Mouse (Mus musculus): ENCODE measurements around the gene Pygb.

The Pygb gene

DNA sequence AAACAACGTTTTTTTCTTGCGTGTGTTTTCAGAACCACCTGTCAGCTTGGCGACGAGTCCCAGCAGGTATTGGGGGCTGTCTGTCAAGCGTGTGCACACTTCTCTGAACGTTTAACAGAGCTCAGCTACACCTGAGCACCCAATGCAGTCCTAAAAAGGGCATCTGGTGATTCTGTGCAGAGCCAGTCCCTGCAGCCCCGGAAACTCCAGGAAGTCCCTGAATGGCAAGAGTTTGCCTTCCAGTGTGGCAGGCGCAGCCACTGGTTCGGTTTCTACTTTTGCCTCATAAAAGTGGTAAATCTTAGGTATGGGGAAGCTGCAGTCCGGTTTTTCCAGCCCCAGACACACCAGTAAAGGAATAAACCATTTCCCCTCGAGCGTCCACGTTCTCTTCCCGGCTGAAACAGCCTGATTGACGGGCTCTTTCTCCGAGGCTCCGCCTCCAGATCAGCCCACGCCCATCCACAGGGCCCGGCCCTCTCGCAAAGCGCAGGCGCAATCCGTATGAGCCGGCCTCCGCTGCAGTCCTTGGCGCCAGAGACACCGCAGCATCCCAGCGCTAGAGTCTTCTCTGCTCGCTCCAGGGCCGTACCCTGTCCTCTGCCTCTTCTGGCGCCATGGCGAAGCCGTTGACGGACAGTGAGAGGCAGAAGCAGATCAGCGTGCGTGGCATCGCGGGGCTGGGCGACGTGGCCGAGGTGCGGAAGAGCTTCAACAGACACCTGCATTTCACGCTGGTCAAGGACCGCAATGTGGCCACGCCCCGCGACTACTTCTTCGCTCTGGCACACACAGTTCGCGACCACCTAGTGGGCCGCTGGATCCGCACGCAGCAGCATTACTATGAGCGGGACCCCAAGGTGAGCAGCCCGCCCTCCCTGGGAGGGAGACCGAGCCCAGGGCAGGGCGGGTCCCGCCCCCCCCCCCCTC lies at the start of gene Pygb:
TSS of gene Pygb (plus strand) at position 485 of the 930 bp plus-strand sequence.
- DNase-seq = peak; percentile 90

DNA sequence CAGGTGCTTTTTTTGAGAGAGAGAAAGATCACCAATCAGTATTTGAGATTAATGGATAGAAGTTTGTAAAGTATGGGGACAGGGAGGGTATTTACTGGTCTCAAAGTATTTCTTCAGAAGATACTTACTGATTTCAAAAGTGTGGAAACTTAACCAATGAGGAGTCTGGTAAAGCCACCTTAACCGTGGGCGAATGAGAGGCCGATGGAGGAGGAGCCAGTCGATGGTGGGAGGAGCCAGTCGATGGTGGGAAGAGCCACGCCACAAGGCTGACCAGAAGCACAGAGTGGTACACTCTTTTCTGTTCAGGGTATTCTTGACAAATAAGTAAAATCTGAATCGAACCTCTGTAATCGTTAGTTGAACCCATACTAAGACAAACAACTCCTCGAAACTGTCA lies 48.7 kb upstream of the Pygb start:
- no peak for DNase-seq

GRCm38 (mm10) chr2:150740145-150740841 lies 46.2 kb upstream of the Pygb start:
- no peak for DNase-seq

DNA sequence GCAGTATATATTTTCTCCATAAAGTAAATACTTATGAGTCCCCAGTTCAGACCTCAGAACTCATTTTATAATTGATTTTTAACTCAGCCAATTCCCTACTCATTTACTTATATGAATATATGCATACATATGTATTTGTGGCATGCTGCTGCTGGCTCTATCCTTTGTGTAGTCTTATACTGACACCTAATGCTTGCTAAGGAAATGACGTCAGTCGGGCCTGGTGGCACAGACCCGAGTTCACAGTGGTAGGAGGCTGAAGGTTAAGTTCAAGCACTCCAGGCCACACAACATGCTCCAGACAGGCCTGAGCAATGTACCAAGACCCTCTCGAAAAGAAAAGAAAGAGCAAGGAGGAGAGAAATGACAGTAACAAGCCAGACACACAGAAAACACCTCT lies 45.1 kb upstream of the Pygb start:
- DNase-seq = no peak

DNA sequence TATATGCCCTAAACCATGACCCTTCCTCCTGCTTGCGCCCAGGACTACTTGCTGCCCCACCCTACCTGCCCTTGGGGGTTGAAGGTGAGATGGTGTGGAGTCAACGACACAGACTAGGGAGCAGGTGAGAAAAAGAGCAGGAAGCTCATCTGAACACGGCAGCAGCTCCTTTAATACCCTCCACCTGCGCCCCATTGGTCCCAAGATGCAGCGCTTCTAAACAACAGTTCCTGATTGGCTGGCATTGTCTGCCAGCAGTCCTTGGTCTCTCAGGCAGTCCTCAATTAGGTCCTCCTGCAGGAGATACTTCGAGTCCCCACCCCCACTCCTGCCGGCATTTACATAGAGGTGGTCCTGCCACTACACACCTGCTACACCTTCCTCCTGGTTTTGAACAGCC lies 41.5 kb upstream of the Pygb start:
- no peak for DNase-seq

DNA sequence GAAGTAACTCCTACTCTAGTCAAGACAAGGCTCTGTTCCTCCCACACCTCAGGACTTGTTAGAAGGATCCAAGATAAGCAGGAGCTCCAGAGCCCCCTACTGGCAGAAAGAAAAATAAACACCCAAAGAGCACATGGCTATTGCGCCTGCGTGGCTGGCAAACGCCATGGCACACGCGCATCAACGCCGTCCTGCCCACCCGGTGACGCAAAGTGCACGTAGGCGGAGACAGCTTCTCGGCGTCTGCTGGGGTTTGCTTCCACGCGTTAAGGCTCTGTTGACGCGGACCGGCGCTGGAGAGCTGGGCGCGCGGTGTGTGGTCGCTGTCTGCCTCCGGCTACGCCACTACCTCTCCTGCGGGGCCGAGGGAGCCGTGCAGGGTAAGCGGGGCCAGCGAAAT lies 37.7 kb upstream of the Pygb start, which contains the start of gene Entpd6:
TSS of gene Entpd6 (plus strand) at position 189 of the 400 bp plus-strand sequence.
- DNase-seq = peak; percentile 91

- DNase-seq = peak; percentile 39
Observed at GRCm38 (mm10) chr2:150749283-150749682, 37.3 kb upstream of the Pygb start.

- DNase-seq = no peak
Observed at GRCm38 (mm10) chr2:150750129-150750979, 36.2 kb upstream of the Pygb start.

GRCm38 (mm10) chr2:150755016-150755415 lies 31.5 kb upstream of the Pygb start:
- DNase-seq = no peak

GRCm38 (mm10) chr2:150761476-150761875 lies 25.1 kb upstream of the Pygb start:
- DNase-seq = no peak

GRCm38 (mm10) chr2:150765619-150766018 lies 20.9 kb upstream of the Pygb start:
- no peak for DNase-seq

DNA sequence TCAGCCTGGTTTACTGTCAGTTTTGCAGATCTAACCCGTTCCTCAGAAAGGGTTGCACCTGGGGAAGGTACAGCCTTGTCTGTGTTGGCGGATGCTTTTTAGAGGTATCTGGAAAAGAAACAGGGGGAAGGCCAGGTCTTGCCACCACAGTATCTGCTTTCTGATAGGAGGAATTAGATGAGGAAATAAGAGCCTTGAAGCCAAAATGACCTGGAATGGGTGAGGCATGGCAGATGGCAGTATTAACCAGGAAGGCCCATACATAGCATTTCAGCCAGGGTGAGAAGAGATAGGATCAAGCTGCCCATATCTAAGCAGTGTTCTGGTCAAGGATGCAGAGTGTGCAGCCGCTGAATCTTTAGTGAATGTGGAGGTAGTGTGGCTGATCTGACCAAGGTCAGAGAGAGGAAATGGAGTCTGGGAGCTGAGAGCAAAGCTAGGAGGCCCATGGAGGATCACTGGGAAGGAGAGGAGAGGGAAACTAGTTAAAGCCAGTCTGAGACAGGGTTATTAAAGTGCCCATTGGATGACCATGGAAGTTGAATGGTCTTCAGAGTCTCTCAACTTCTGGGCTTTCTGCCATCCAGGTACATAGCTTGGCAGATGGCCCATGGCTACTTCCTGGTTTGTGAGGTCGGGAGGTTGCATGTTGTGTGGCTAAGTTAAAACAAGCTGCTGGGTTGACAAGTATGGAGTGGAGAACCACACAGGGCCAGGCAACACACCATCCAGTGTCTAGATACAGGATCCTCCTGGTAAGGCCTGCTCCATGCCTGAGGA lies 20.3 kb upstream of the Pygb start:
- no peak for DNase-seq

- DNase-seq = no peak
Observed at GRCm38 (mm10) chr2:150768678-150769077, 17.9 kb upstream of the Pygb start.

- peak; percentile 36 for DNase-seq
Observed at GRCm38 (mm10) chr2:150770747-150771146, 15.8 kb upstream of the Pygb start.

GRCm38 (mm10) chr2:150771169-150771568 lies 15.4 kb upstream of the Pygb start:
- no peak for DNase-seq

DNA sequence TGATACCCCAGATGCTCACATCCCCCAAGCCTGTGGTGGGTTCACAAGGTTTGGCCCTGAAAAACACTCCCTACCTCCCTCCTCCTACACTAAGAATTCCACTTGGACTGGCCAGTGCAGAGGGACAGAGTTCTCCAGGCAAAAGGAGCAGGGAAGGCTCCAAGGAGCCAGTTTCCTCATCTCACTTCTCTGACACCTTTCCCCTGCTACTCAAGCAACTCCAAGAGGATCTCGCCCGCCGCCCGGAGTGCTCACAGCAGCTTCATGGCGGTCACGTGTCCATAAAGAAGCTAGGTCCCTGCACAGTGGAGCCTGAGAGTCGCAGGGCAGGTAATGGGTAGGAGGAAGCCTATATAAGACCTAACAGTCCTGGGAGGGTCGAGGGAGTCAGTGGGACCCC lies 14.5 kb upstream of the Pygb start:
- DNase-seq = no peak

DNA sequence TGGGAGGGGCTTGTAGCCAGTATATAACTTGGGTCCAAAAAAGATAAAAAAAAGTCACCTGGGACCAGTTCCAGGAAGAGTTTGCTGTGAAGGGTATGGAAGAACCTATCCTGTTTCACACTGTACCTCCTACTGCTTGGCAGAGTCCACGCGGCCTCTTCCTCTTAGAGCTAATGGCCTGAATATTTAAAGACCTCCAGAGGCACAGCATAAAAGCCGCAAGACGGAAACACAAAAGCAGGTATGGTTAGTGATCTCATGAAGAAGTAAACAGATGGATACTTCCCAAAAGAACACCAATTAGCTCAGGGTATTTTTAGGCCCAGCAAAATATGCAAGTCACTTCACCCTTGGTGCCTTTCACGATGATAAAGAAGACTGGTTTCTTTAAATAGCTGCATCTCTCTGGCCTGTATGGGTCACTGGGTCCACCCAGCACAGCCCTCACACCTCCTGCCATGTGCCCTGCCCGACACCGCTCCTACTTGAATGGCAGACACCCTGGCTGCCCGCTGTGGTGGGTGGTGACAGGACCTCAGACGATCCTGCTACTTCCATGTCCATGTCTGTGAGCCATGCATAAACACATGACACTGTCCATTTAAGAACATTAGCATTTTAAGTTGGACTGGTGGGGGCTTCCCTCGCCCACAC lies 13.9 kb upstream of the Pygb start:
- no peak for DNase-seq

GRCm38 (mm10) chr2:150782801-150783200 lies 3.7 kb upstream of the Pygb start:
- DNase-seq = no peak

DNA sequence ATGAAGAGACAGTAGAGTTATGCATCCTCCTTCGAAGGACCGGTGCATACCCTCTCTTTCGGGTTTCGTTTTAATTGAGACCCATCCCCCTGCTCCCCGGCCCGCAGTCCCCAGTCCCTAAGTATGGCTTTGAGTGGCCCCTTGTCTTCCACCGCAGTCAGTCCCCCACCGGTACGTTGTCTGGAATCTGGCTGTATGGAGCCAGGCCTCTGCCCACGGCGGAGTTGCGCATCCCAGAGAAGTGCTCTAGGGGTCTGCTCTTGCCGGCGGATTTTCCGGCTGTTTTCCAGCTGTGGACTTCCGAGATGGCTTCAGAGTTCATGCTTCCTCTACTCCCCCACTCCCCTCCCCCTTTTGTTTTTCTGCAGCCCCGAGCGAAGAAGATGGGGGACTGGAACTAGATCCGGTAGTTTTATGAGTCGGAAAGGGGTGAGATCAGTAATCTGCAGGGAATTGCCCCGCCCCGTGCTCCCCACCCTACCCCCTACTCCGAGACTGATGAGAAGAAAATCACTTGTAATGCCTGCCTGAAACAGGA lies 768 bp downstream of the Pygb start:
- DNase-seq = no peak

DNA sequence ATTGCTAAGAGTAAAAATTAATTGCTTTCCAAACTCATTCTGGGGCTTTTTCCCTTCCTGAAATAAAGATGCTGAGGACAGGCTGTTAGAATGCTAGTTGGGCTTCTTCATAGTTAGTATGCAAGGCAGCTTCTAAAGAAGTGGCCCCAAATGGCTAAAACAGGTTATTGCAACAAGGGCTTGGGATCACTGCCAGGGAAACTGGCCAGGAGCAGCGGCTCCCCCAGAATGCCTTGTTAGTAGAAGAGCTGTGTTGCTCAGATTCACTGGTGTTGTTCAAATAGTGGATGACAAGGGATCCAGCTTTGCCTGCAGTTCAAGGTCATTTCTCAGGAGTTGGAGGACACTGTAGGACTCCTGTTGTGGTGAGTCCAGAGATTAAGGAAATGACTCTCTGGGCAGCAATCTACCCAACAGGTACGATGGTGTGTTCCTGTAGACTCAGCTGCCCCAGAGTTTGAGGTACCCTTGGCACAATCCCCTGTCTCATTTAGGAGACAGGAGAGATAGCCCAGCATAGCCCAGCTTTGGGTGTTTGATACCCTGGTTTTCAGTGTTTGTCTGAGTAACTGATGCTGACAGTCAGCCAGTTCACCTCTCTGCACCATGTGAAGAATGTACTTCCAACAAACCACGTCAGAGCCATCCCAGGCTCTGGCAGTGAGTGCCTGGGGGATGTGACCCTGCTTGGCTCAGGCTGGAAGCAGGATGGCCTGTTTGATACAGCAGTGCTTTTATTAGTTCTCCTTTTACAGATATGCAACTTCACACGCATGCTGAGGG lies 2.4 kb downstream of the Pygb start:
- DNase-seq = peak; percentile 32

DNA sequence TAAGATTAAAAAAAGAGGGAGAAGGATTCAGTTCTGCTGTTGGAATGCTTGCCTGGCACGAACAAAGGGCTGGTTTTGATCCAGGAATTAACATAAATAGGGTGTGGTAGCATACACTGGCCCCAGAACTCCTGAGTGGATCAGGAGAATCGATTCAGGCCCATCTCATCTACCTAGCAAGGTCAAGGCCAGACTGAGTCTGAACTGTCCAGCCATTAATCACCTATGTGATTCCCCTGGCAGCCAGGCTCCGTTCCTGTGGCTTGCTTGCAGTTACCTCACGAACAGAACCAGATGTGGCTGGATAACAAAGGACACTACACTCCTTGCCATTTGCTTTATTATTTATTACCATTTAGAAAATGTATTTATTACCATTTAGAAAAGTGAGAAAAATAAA lies 6.8 kb downstream of the Pygb start:
- DNase-seq = no peak
